In genomic region chr6:15758394-15758793, GRCm38 (mm10) we compare ENCODE assay signal across 19 mouse cellular contexts. TPM values are rescaled to one million over a fixed set of nuclear protein-coding genes. Genes with fewer than 3 reads are reported as not detected.
DNase-seq lines count a peak whose midpoint lies in the region; ATAC-seq and TF ChIP-seq lines count a peak whose summit lies in the region.
"Had no signal": no experiment of that assay in that cellular context is flagged by ENCODE, and none has a peak within 500 bp of the region (broad histone marks: within the 10 kb centered on the region; RNA-seq: fewer than 3 reads in every experiment).

No protein-coding gene starts in this region.

- ATAC-seq in heart, postnatal 0 days (ENCODE audit: insufficient read depth, low read depth) = no peak
- peak; percentile 75 for ATAC-seq in megakaryocyte, adult 5-6 weeks (ENCODE audit: poor library complexity, severe bottlenecking)
- ATAC-seq: forebrain, embryonic 16.5 days; midbrain, embryonic 13.5 days had no signal

- peaks cover 5% of the 10 kb centered on the region for H3K4me1 ChIP-seq in heart, postnatal 0 days (ENCODE audit: control insufficient read depth, insufficient read depth)
- H3K4me1 ChIP-seq in bone marrow macrophage, adult 2 months (ENCODE audit: control insufficient read depth, insufficient read depth, low read length) = peaks cover 54% of the 10 kb centered on the region
- H3K4me1 ChIP-seq: hindbrain, embryonic 15.5 days; midbrain, embryonic 13.5 days; neural tube, embryonic 12.5 days had no signal

- 59% methylated on average over 3 of the region's 3 CpGs for WGBS in heart, postnatal 0 days

- peak overlapping the region; percentile 11; the same call in 1 of the 2 replicates for H3K27ac ChIP-seq in heart, postnatal 0 days (ENCODE audit: low read depth)
- peak overlapping the region; percentile 99 for H3K27ac ChIP-seq in bone marrow macrophage, adult 2 months (ENCODE audit: insufficient read depth, low read depth, low read length)
- H3K27ac ChIP-seq: heart, embryonic 15.5 days; hindbrain, embryonic 15.5 days; midbrain, embryonic 13.5 days; neural tube, embryonic 12.5 days had no signal

- H3K27me3 ChIP-seq in heart, postnatal 0 days (ENCODE audit: control insufficient read depth, insufficient read depth, low read length) = no peaks in the 10 kb centered on the region
- H3K27me3 ChIP-seq: heart, embryonic 15.5 days; hindbrain, embryonic 15.5 days; midbrain, embryonic 13.5 days; neural tube, embryonic 12.5 days had no signal

- TF ChIP-seq POLR2A in bone marrow macrophage, adult 2 months (IDR thresholded peaks at IDR 0.05; ENCODE audit: borderline replicate concordance, low read depth, low read length) = no peak

- no peak for DNase-seq in heart, postnatal 0 days (ENCODE audit: low spot score)
- DNase-seq in heart, postnatal 10 days = no peak
- peak; percentile 44 for DNase-seq in B cell, adult 2 months
- no peak for DNase-seq in T-cell, adult 2 months (ENCODE audit: low spot score)
- no peak for DNase-seq in cerebellum, postnatal 4 days (ENCODE audit: low spot score in 2 of 2)
- DNase-seq in adrenal gland, postnatal 25 days = no peak
- DNase-seq: adrenal gland, postnatal 14 days; gastrocnemius, postnatal 36 days; kidney, adult 2 months; lung, postnatal 14 days; thymus, adult 18-20 months had no signal

- no peaks in the 10 kb centered on the region for H3K36me3 ChIP-seq in heart, postnatal 0 days (replicated peaks; ENCODE audit: control insufficient read depth, insufficient read depth, low read length)
- H3K36me3 ChIP-seq: heart, embryonic 15.5 days; hindbrain, embryonic 15.5 days; midbrain, embryonic 13.5 days; neural tube, embryonic 12.5 days had no signal

- H3K4me3 ChIP-seq in heart, postnatal 0 days (ENCODE audit: low read depth, low read length) = no peak overlapping the region
- H3K4me3 ChIP-seq in bone marrow macrophage, adult 2 months (ENCODE audit: insufficient read depth, low read length) = no peak overlapping the region
- H3K4me3 ChIP-seq: erythroblast, embryonic 14.5 days; heart, embryonic 15.5 days; hindbrain, embryonic 15.5 days; midbrain, embryonic 13.5 days; neural tube, embryonic 12.5 days had no signal

- intact Hi-C loops in heart, postnatal 10 days (cut with DNase I) = no loop called here

- no peak overlapping the region for H3K4me2 ChIP-seq in heart, postnatal 0 days (ENCODE audit: low read depth, low read length)
- H3K4me2 ChIP-seq: heart, embryonic 15.5 days; hindbrain, embryonic 15.5 days; midbrain, embryonic 13.5 days; neural tube, embryonic 12.5 days had no signal

- H3K9me3 ChIP-seq in heart, postnatal 0 days (replicated peaks; ENCODE audit: control insufficient read depth, low read length) = no peaks in the 10 kb centered on the region
- H3K9me3 ChIP-seq: heart, embryonic 15.5 days; hindbrain, embryonic 15.5 days; midbrain, embryonic 13.5 days; neural tube, embryonic 12.5 days had no signal

- TF ChIP-seq EP300 in heart, postnatal 0 days (IDR thresholded peaks at IDR 0.05; ENCODE audit: low read depth) = no peak

- TF ChIP-seq CTCF in heart, postnatal 0 days (IDR thresholded peaks at IDR 0.05; ENCODE audit: low read depth) = no peak
- no peak for TF ChIP-seq CTCF in bone marrow macrophage, adult 2 months (IDR thresholded peaks at IDR 0.05; ENCODE audit: low read depth, low read length)

- H3K9ac ChIP-seq in heart, postnatal 0 days (replicated peaks; ENCODE audit: low read depth, low read length) = no peak overlapping the region
- H3K9ac ChIP-seq: heart, embryonic 15.5 days; hindbrain, embryonic 15.5 days; midbrain, embryonic 13.5 days; neural tube, embryonic 12.5 days had no signal

RNA-seq across cellular contexts. Expression of gene Mdfic, which starts 37.9 kb away (rescaled TPM):
- total RNA-seq in heart, postnatal 0 days (2014; rRNA removed; ENCODE audit: low replicate concordance) = 11.1 and 16.9 TPM in 2 replicates
- polyA plus RNA-seq in heart, postnatal 0 days (2015; fragmentation: Nextera tagmentation; extraction: Ambion mirVana) = 2.4 and 2.6 TPM in 2 replicates
- 10 to 100 TPM; 23.1 to 26.2 TPM for total RNA-seq in heart, postnatal 10 days (2021)
- 107 and 110 TPM in 2 replicates for polyA plus RNA-seq in bone marrow macrophage, adult 2 months (2012; ENCODE audit: insufficient read depth, insufficient read length, missing spikeins)
- 22.0 and 23.3 TPM in 2 replicates for total RNA-seq in megakaryocyte, adult 5-6 weeks (2015)
- total RNA-seq in megakaryocyte, adult 5-6 weeks (2017) = 24.2 and 25.8 TPM in 2 replicates
- total RNA-seq in adrenal gland, postnatal 25 days (2021) = 66.6 and 80.4 TPM in 2 replicates

Comparison
In these comparisons a context has a peak if more than half of its experiments do, and no peak if none do; other contexts are left out.
1. DNase-seq: peak in B cell, adult 2 months (2 of 2); none in heart, postnatal 0 days (single experiment), heart, postnatal 10 days (0 of 2), T-cell, adult 2 months (single experiment), cerebellum, postnatal 4 days (0 of 2) and adrenal gland, postnatal 25 days (single experiment).